Mouse (Mus musculus) embryo, embryonic 9.5 days (tissue): ENCODE results near the gene Plk3.
A peak's percentile ranks its signal among the peaks of the same experiment; 100 is the strongest.

ENCODE experiments used
- DNase-seq: peaks from one replicate; pipeline ENCODE4 v3.0.0-alpha.2; 2017; ENCODE audit errors: extremely low spot score

Gene Plk3

GRCm38 (mm10) chr4:117119636-117120035 is 14.1 kb downstream of the Plk3 start:
- no peak for DNase-seq

- DNase-seq = no peak
Observed at GRCm38 (mm10) chr4:117117931-117118330, 15.8 kb downstream of the Plk3 start.

GRCm38 (mm10) chr4:117115592-117115991 is 18.2 kb downstream of the Plk3 start:
- DNase-seq = no peak

- DNase-seq = no peak
Observed at GRCm38 (mm10) chr4:117113237-117113636, 20.5 kb downstream of the Plk3 start.

GRCm38 (mm10) chr4:117110985-117111384 is 22.8 kb downstream of the Plk3 start:
- DNase-seq = no peak

GRCm38 (mm10) chr4:117110249-117110648 is 23.5 kb downstream of the Plk3 start:
- no peak for DNase-seq

GRCm38 (mm10) chr4:117109330-117109729 is 24.4 kb downstream of the Plk3 start:
- DNase-seq = no peak

- no peak for DNase-seq
Observed at GRCm38 (mm10) chr4:117108524-117108849, 25.3 kb downstream of the Plk3 start.

- no peak for DNase-seq
Observed at GRCm38 (mm10) chr4:117107813-117108523, 25.8 kb downstream of the Plk3 start.

GRCm38 (mm10) chr4:117105127-117105526 is 28.6 kb downstream of the Plk3 start:
- no peak for DNase-seq

- DNase-seq = no peak
Observed at GRCm38 (mm10) chr4:117104672-117105071, 29.1 kb downstream of the Plk3 start.

- peak; percentile 52 for DNase-seq
Observed at GRCm38 (mm10) chr4:117101218-117101617, 32.5 kb downstream of the Plk3 start.

- DNase-seq = no peak
Observed at GRCm38 (mm10) chr4:117100036-117100435, 33.7 kb downstream of the Plk3 start.

GRCm38 (mm10) chr4:117098764-117099036 is 35.1 kb downstream of the Plk3 start:
- DNase-seq = no peak

GRCm38 (mm10) chr4:117097969-117098763 is 35.6 kb downstream of the Plk3 start:
- no peak for DNase-seq

GRCm38 (mm10) chr4:117096666-117097065 is 37.1 kb downstream of the Plk3 start:
- DNase-seq = peak; percentile 32

- peak; percentile 93 for DNase-seq
Observed at GRCm38 (mm10) chr4:117095551-117096452, 38.0 kb downstream of the Plk3 start, which contains the start of gene Ptch2. TSS of gene Ptch2 (plus strand) at chr4:117096075.

GRCm38 (mm10) chr4:117094626-117095361 is 39.0 kb downstream of the Plk3 start:
- no peak for DNase-seq

- no peak for DNase-seq
Observed at GRCm38 (mm10) chr4:117090586-117090985, 43.2 kb downstream of the Plk3 start.

- no peak for DNase-seq
Observed at GRCm38 (mm10) chr4:117087948-117088640, 45.7 kb downstream of the Plk3 start.
